Mouse (Mus musculus) testis, adult 2 months (tissue): ENCODE data around the gene Mvb12b.
A peak's percentile ranks its signal among the peaks of the same experiment; 100 is the strongest.

Source experiments
- CTCF ChIP-seq: fragments of 200-500 bp; IDR thresholded peaks from 2 replicates; pipeline ENCODE4 v1.5.1; 2012; ENCODE audit warnings: low read depth, mild to moderate bottlenecking, inconsistent platforms, low read length, moderate library complexity; ENCODE audit not compliant: control insufficient read depth, insufficient read depth, insufficient replicate concordance
- POLR2A ChIP-seq: fragments of 200-500 bp; IDR thresholded peaks from 2 replicates; pipeline ENCODE4 v1.6.1; 2012; ENCODE audit warnings: low read depth, mild to moderate bottlenecking, inconsistent platforms, low read length, moderate library complexity; ENCODE audit not compliant: control insufficient read depth

- TF ChIP-seq POLR2A, result no peak
- peak; percentile 95 for TF ChIP-seq CTCF
These were observed 152.8 kb downstream of the Mvb12b start for GRCm38 (mm10) chr2:33734781-33735485.
